Mouse (Mus musculus): ENCODE data around the gene Gm11568.
"Not testable (repeated sequence)": the region's sequence is repeated elsewhere in the genome, so short reads cannot be mapped to it uniquely, and the experiment has no call there.

The Gm11568 gene

DNA sequence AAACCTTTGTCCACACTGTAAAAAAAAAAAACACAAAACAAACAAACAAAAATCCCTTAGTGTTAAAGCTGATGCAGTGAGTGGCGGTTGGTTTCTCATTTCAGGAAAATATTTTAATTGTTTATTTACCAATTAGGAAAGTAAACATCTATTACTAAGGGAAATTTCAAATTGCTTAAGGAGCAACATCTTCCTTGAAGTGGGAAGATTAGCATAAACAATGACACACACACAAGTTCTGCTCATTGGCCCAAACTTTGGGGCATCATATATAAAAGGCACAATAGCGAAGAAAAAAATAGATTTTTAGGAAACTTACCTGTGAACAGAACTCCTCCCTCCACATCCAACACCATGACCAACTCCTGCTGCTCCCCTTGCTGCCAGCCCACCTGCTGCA lies at the start of gene Gm11568:
Gene Gm11568, plus strand, starts transcription at position 301 of the 400 bp plus-strand sequence.
- no peak for DNase-seq (ENCODE audit: low read depth, low spot score)

DNA sequence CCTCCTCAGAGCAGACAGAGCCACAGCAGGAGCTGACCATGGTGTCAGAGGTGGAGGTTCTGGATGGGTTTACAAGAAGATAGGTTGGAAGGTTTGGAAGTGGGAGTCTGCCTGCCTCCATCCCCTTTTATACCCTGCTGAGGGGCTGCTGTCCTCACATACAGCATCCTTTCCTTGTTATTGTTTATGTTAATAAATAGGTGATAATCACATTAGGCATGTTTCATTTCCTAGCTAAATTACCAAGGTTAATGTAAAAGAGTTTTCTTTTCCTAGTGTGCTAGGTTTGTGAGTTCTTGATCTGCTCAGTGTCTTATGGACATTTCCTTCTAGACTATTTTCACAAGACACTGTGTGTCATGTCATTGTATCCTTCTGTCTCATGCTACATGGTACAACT lies 47.9 kb upstream of the Gm11568 start, which contains the start of gene Krtap4-13:
Gene Krtap4-13, minus strand, starts transcription at position 101 of the 400 bp plus-strand sequence.
- DNase-seq (ENCODE audit: low read depth, low spot score) = not testable (repeated sequence)

DNA sequence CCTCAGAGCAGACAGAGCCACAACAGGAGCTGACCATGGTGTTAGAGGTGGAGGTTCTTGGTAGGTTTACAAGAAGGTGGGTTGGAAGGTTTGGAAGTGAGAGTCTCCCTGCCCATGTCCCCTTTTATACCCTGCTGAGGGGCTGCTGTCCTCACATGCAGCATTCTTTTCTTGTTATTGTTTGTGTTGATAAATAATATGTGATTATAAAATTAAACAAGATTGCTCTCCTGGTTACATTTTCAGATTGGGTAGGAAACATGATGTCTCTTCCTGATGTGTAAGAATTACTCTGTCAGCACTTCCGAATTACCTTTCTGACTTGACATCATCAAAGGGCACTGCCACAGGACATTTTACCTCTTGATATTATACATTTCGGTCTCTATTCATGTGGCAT lies 42.2 kb upstream of the Gm11568 start, which contains the start of gene Gm11564:
Gene Gm11564, minus strand, starts transcription at position 101 of the 400 bp plus-strand sequence.
- DNase-seq (ENCODE audit: low read depth, low spot score) = not testable (repeated sequence)

DNA sequence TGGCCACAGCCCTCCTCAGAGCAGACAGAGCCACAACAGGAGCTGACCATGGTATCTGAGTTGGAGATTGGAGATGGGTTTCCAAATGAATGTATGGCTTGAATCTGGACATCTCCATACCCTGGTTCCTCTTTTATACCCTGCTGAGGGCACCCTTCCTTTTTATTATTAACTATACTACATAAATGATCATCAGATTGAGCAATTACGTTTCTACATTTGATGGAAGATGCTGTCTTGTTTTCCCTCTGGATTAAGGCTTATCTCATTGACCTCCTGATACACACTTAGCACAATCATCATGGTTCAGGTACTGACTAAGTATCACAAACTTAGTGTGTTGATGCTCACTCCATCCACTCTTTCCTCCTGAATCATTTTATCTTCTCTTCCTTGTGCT lies 19.8 kb upstream of the Gm11568 start, which contains the start of gene 2300003K06Rik:
Gene 2300003K06Rik, minus strand, starts transcription at position 101 of the 400 bp plus-strand sequence.
- no peak for DNase-seq (ENCODE audit: low read depth, low spot score)

- DNase-seq (ENCODE audit: low read depth, low spot score) = no peak
These were observed 15.5 kb upstream of the Gm11568 start for GRCm38 (mm10) chr11:99842185-99842584.

- DNase-seq (ENCODE audit: low read depth, low spot score) = no peak
These were observed 11.0 kb upstream of the Gm11568 start for GRCm38 (mm10) chr11:99846746-99847145.

DNA sequence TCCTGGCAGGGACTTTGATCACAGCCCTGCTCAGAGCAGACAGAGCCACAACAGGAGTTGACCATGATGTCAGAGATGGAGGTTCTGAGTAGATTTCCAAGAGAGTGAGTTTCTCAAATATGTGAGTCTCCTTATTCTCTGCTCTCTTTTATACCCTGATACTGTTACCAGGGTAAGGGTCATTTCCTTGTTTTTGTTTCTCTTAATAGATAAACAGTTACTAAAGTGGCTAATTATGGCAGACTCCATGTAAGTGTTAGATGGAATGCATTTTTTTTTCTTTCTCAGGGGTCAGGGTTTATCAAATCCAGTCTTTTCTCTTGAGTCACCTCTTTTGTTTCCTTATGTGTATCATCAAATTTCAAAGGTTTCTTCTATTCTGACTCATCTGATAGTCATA lies 6.2 kb upstream of the Gm11568 start, which contains the start of gene Krtap4-16:
Gene Krtap4-16, minus strand, starts transcription at position 101 of the 400 bp plus-strand sequence.
- DNase-seq (ENCODE audit: low read depth, low spot score) = no peak

GRCm38 (mm10) chr11:99854121-99854520 lies 3.6 kb upstream of the Gm11568 start:
- peak; percentile 22 for DNase-seq (ENCODE audit: low read depth, low spot score)

GRCm38 (mm10) chr11:99858761-99859160 lies 1.0 kb downstream of the Gm11568 start:
- DNase-seq (ENCODE audit: low read depth, low spot score) = no peak

GRCm38 (mm10) chr11:99864176-99864575 lies 6.5 kb downstream of the Gm11568 start, which contains the start of gene Gm11559:
Gene Gm11559, plus strand, starts transcription at chr11:99864476.
- not testable (repeated sequence) for DNase-seq (ENCODE audit: low read depth, low spot score)

- DNase-seq (ENCODE audit: low read depth, low spot score) = not testable (repeated sequence)
These were observed 15.4 kb downstream of the Gm11568 start, which contains the start of gene Krtap9-1 for GRCm38 (mm10) chr11:99873089-99873488. Gene Krtap9-1, plus strand, starts transcription at chr11:99873389.

DNA sequence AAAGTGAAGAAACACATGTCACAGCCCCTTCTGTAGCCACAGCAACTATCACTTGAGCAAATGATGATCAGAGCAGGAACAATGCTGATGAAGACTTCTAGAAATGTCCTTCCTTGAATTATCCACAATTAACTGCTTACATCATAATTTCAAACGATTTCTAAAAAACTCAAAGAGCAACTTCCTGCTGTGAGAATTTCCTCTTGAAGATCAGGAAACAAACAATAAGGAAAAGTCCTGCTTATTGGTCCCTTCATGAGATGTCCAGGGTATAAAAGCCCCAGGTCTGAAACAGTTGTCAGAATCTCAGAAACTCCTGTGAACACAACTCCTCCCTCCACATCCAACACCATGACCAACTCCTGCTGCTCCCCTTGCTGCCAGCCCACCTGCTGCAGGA lies 21.2 kb downstream of the Gm11568 start, which contains the start of gene Gm11567:
Gene Gm11567, plus strand, starts transcription at position 301 of the 400 bp plus-strand sequence.
- not testable (repeated sequence) for DNase-seq (ENCODE audit: low read depth, low spot score)

DNA sequence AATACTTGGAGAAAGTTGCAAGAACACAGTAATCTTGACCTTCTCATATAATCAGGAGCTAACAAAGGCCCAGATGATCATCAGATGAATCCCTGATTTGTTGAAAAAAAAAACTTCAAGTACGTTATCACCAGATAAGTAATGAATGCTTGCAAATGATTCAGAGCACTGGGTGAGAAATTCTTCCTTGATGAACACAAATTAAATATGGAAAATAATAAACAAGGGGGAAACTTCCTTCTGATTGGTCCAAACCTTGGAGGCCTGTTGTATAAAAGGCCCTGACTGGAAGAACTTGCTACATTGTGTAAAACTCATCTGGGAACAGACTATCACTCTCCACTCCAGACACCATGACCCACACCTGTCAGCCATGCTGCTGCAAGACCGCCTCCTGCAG lies 49.9 kb downstream of the Gm11568 start, which contains the start of gene Krtap31-1:
Gene Krtap31-1, plus strand, starts transcription at position 301 of the 400 bp plus-strand sequence.
- no peak for DNase-seq (ENCODE audit: low read depth, low spot score)

Data from mesoderm, embryonic 11.5 days (tissue).